ENCODE assay signal across 8 mouse cellular contexts in genomic region chr14:24081911-24082558, GRCm38 (mm10).
A peak's percentile ranks its signal among the peaks of the same experiment; 100 is the strongest.
DNase-seq lines count a peak whose midpoint lies in the region; ATAC-seq and TF ChIP-seq lines count a peak whose summit lies in the region.

No protein-coding gene starts in this region.

- no peaks in the 10 kb centered on the region for H3K36me3 ChIP-seq in intestine, embryonic 14.5 days (ENCODE audit: control insufficient read depth, insufficient read depth, low read length)
- no peaks in the 10 kb centered on the region for H3K36me3 ChIP-seq in intestine, postnatal 0 days (ENCODE audit: control insufficient read depth, insufficient read depth)
- H3K36me3 ChIP-seq in forebrain, embryonic 16.5 days (ENCODE audit: control insufficient read depth, insufficient read depth): no peaks in the 10 kb centered on the region
- no peaks in the 10 kb centered on the region for H3K36me3 ChIP-seq in midbrain, embryonic 15.5 days (replicated peaks)

- 27% methylated on average over 11 of the region's 11 CpGs for WGBS in intestine, embryonic 14.5 days
- 26% methylated on average over 11 of the region's 11 CpGs for WGBS in intestine, postnatal 0 days
- WGBS in forebrain, embryonic 16.5 days: 16% methylated on average over 11 of the region's 11 CpGs
- 19% methylated on average over 11 of the region's 11 CpGs for WGBS in midbrain, embryonic 15.5 days

- no peak overlapping the region for H3K4me3 ChIP-seq in intestine, embryonic 14.5 days (ENCODE audit: low read depth, low read length)
- no peak overlapping the region for H3K4me3 ChIP-seq in intestine, postnatal 0 days (ENCODE audit: low read depth, low read length)
- H3K4me3 ChIP-seq in forebrain, embryonic 16.5 days (replicated peaks; ENCODE audit: low read length): no peak overlapping the region
- peak overlapping the region; percentile 19 for H3K4me3 ChIP-seq in midbrain, embryonic 15.5 days

- H3K9ac ChIP-seq in intestine, embryonic 14.5 days (ENCODE audit: low read length): no peak overlapping the region
- no peak overlapping the region for H3K9ac ChIP-seq in intestine, postnatal 0 days (ENCODE audit: low read depth, low read length)
- H3K9ac ChIP-seq in forebrain, embryonic 16.5 days (replicated peaks; ENCODE audit: low read depth, low read length): no peak overlapping the region
- H3K9ac ChIP-seq in midbrain, embryonic 15.5 days: no peak overlapping the region

- peak; percentile 60 for DNase-seq in intestine, embryonic 14.5 days (ENCODE audit: low spot score)
- peak; percentile 20 for DNase-seq in hindlimb bud, embryonic 11.5 days (ENCODE audit: extremely low spot score, low read depth, low spot score)
- peak; percentile 54 to 82 for DNase-seq in left cerebral cortex, postnatal 14 days (ENCODE audit: low spot score in 2 of 2)
- peak; percentile 6 for DNase-seq in yolk sac, embryonic 10.5 days (ENCODE audit: low spot score)
- DNase-seq in urinary bladder, postnatal 10 days (ENCODE audit: low spot score): no peak

- no peak for ATAC-seq in intestine, embryonic 14.5 days (replicated peaks; ENCODE audit: low FRiP score, low TSS enrichment, low read depth)
- ATAC-seq in intestine, postnatal 0 days: no peak
- 0 out of 2 replicates have a peak, but pooled peaks have one; percentile 31 for ATAC-seq in forebrain, embryonic 16.5 days
- ATAC-seq in midbrain, embryonic 15.5 days (replicated peaks): peak; percentile 75

- H3K4me1 ChIP-seq in intestine, embryonic 14.5 days (replicated peaks; ENCODE audit: control insufficient read depth, insufficient read depth, low read length): no peaks in the 10 kb centered on the region
- H3K4me1 ChIP-seq in intestine, postnatal 0 days (replicated peaks; ENCODE audit: control insufficient read depth, insufficient read depth, low read length): no peaks in the 10 kb centered on the region
- no peaks in the 10 kb centered on the region; the same call in 1 of the 2 replicates for H3K4me1 ChIP-seq in forebrain, embryonic 16.5 days (replicated peaks; ENCODE audit: control insufficient read depth, insufficient read depth, low read length)
- H3K4me1 ChIP-seq in midbrain, embryonic 15.5 days: peaks cover 8% of the 10 kb centered on the region

- H3K27me3 ChIP-seq in intestine, embryonic 14.5 days (replicated peaks; ENCODE audit: control insufficient read depth, insufficient read depth, low read length): no peaks in the 10 kb centered on the region
- no peaks in the 10 kb centered on the region for H3K27me3 ChIP-seq in intestine, postnatal 0 days (replicated peaks; ENCODE audit: control insufficient read depth, insufficient read depth, low read length)
- H3K27me3 ChIP-seq in forebrain, embryonic 16.5 days (replicated peaks; ENCODE audit: control insufficient read depth, insufficient read depth, low read length): no peaks in the 10 kb centered on the region
- H3K27me3 ChIP-seq in midbrain, embryonic 15.5 days (replicated peaks): no peaks in the 10 kb centered on the region

- H3K27ac ChIP-seq in intestine, embryonic 14.5 days (ENCODE audit: low read depth): no peak overlapping the region
- no peak overlapping the region for H3K27ac ChIP-seq in intestine, postnatal 0 days (ENCODE audit: low read depth, low read length)
- no peak overlapping the region for H3K27ac ChIP-seq in forebrain, embryonic 16.5 days (ENCODE audit: low read length)
- no peak overlapping the region for H3K27ac ChIP-seq in midbrain, embryonic 15.5 days

- intact Hi-C loops in left cerebral cortex, postnatal 14 days (cut with DNase I): no loop called here

- H3K4me2 ChIP-seq in intestine, embryonic 14.5 days (ENCODE audit: low read length): no peak overlapping the region
- H3K4me2 ChIP-seq in intestine, postnatal 0 days (replicated peaks; ENCODE audit: low read depth): no peak overlapping the region
- peak overlapping the region; percentile 31; the same call in 1 of the 2 replicates for H3K4me2 ChIP-seq in forebrain, embryonic 16.5 days (ENCODE audit: low read length)
- peak overlapping the region; percentile 42 for H3K4me2 ChIP-seq in midbrain, embryonic 15.5 days

- TF ChIP-seq CTCF in intestine, postnatal 0 days (IDR thresholded peaks at IDR 0.05; ENCODE audit: low read depth): no peak

- no peaks in the 10 kb centered on the region for H3K9me3 ChIP-seq in intestine, embryonic 14.5 days (ENCODE audit: control insufficient read depth, low read length)
- H3K9me3 ChIP-seq in intestine, postnatal 0 days (ENCODE audit: control insufficient read depth): no peaks in the 10 kb centered on the region
- H3K9me3 ChIP-seq in forebrain, embryonic 16.5 days (ENCODE audit: control insufficient read depth, low read length): no peaks in the 10 kb centered on the region
- H3K9me3 ChIP-seq in midbrain, embryonic 15.5 days: no peaks in the 10 kb centered on the region

Comparison
In these comparisons a context has a peak if more than half of its experiments do, and no peak if none do; other contexts are left out.
1. ATAC-seq: peak in forebrain, embryonic 16.5 days (single experiment) and midbrain, embryonic 15.5 days (single experiment); none in intestine, embryonic 14.5 days (single experiment) and intestine, postnatal 0 days (single experiment).
2. H3K4me2 ChIP-seq: peak in forebrain, embryonic 16.5 days (single experiment) and midbrain, embryonic 15.5 days (single experiment); none in intestine, embryonic 14.5 days (single experiment) and intestine, postnatal 0 days (single experiment).